Mouse (Mus musculus): Measurements from ENCODE around the gene Kcnq1. TPM values are rescaled to one million over a fixed set of nuclear protein-coding genes. Genes with fewer than 3 reads are reported as not detected.
A peak's percentile ranks its signal among the peaks of the same experiment; 100 is the strongest.

Kcnq1 gene
- polyA plus RNA-seq, 1 experiment from 2014 or later, result 1.1 TPM

- Histone ChIP-seq H3K9me3 (ENCODE audit: control insufficient read depth, low read length) (no peaks in the 10 kb centered on the region), H3K4me1 (ENCODE audit: control insufficient read depth, insufficient read depth, low read length) (no peaks in the 10 kb centered on the region), H3K4me2 (no peak overlapping the region), H3K4me3 (ENCODE audit: low read depth, low read length) (no peak overlapping the region), H3K36me3 (ENCODE audit: control insufficient read depth, insufficient read depth, low read length) (0 out of 2 replicates have a peak, but pooled peaks cover 2% of the 10 kb centered on the region), H3K9ac (ENCODE audit: low read length) (no peak overlapping the region), H3K27ac (ENCODE audit: low read depth, low read length) (no peak overlapping the region), H3K27me3 (ENCODE audit: control insufficient read depth, insufficient read depth, low read length) (no peaks in the 10 kb centered on the region)
- 91% methylated on average over 7 of the region's 7 CpGs for WGBS
- ATAC-seq (ENCODE audit: low FRiP score) (no peak), DNase-seq (ENCODE audit: low spot score, missing footprints) (no peak)
Measured at GRCm38 (mm10) chr7:143275030-143275429, 168.9 kb downstream of the Kcnq1 start.

DNA sequence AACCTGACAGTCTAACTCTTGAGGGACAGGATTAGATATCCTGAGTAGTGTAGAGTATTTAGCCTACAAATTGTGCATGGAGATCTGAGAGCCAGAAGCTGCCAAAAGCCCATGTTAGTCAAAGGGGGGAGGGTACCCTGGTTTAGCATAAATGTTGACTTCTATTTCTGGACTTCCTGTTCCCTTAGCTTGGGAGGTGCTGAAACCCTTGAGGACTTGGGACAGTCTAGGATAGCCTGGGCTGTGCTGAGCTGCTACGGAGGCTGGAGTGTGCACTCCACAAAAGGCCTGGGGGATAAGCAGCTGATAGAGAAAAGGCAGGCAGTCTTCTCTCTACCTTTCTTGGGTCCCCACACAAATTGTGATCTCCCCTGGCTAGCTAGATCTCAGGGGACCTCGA is 177.5 kb downstream of the Kcnq1 start:
- Histone ChIP-seq H3K27ac (ENCODE audit: low read depth, low read length) (no peak overlapping the region), H3K4me3 (ENCODE audit: low read depth, low read length) (no peak overlapping the region), H3K9ac (ENCODE audit: low read length) (no peak overlapping the region), H3K36me3 (ENCODE audit: control insufficient read depth, insufficient read depth, low read length) (no peaks in the 10 kb centered on the region), H3K27me3 (ENCODE audit: control insufficient read depth, insufficient read depth, low read length) (no peaks in the 10 kb centered on the region), H3K4me2 (no peak overlapping the region), H3K9me3 (ENCODE audit: control insufficient read depth, low read length) (no peaks in the 10 kb centered on the region), H3K4me1 (ENCODE audit: control insufficient read depth, insufficient read depth, low read length) (peaks cover 10% of the 10 kb centered on the region)
- ATAC-seq (ENCODE audit: low FRiP score), result no peak
- no peak for DNase-seq (ENCODE audit: low spot score, missing footprints)
- 77% methylated on average over 2 of the region's 2 CpGs for WGBS

DNA sequence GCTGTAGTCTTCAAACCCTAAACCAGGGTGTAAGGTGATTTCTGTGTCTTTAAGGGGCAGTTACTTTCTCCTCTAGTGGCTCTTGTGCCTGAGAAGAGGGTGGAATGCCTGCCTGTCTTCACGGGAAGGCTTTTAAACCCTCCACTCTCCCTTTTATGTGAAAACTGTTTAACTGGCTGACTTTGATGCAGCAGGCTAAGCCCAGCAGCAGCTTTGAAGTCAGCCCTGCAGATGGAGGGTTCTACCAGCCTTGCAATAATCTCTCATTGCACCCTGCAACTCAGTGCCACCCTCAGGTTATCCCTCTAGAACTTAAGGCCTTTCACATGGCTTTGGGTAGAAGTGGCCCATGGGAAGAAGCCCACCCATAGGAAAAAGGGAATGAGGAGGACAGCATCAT is 178.7 kb downstream of the Kcnq1 start:
- 25% methylated on average over 1 of the region's 1 CpGs for WGBS
- no peak overlapping the region for H3K4me3 ChIP-seq (ENCODE audit: low read depth, low read length)

GRCm38 (mm10) chr7:143285440-143285839 is 179.3 kb downstream of the Kcnq1 start:
- ATAC-seq (ENCODE audit: low FRiP score) (no peak), DNase-seq (ENCODE audit: low spot score, missing footprints) (no peak)
- Histone ChIP-seq H3K27ac (ENCODE audit: low read depth, low read length) (no peak overlapping the region), H3K4me3 (ENCODE audit: low read depth, low read length) (no peak overlapping the region), H3K9me3 (ENCODE audit: control insufficient read depth, low read length) (no peaks in the 10 kb centered on the region), H3K4me1 (ENCODE audit: control insufficient read depth, insufficient read depth, low read length) (peaks cover 22% of the 10 kb centered on the region), H3K4me2 (no peak overlapping the region), H3K9ac (ENCODE audit: low read length) (no peak overlapping the region), H3K27me3 (ENCODE audit: control insufficient read depth, insufficient read depth, low read length) (no peaks in the 10 kb centered on the region), H3K36me3 (ENCODE audit: control insufficient read depth, insufficient read depth, low read length) (no peaks in the 10 kb centered on the region)
- 93% methylated on average over 3 of the region's 3 CpGs for WGBS

More for the DNA sequence above, 178.7 kb downstream of the Kcnq1 start:
- no peak overlapping the region for H3K4me2 ChIP-seq
- H3K9me3 ChIP-seq (ENCODE audit: control insufficient read depth, low read length), result no peaks in the 10 kb centered on the region
- no peak overlapping the region for H3K9ac ChIP-seq (ENCODE audit: low read length)
- H3K27me3 ChIP-seq (ENCODE audit: control insufficient read depth, insufficient read depth, low read length), result no peaks in the 10 kb centered on the region
- no peak overlapping the region for H3K27ac ChIP-seq (ENCODE audit: low read depth, low read length)
- ATAC-seq (ENCODE audit: low FRiP score) (no peak), DNase-seq (ENCODE audit: low spot score, missing footprints) (no peak)
- peaks cover 18% of the 10 kb centered on the region for H3K4me1 ChIP-seq (ENCODE audit: control insufficient read depth, insufficient read depth, low read length)
- no peaks in the 10 kb centered on the region for H3K36me3 ChIP-seq (ENCODE audit: control insufficient read depth, insufficient read depth, low read length)

DNA sequence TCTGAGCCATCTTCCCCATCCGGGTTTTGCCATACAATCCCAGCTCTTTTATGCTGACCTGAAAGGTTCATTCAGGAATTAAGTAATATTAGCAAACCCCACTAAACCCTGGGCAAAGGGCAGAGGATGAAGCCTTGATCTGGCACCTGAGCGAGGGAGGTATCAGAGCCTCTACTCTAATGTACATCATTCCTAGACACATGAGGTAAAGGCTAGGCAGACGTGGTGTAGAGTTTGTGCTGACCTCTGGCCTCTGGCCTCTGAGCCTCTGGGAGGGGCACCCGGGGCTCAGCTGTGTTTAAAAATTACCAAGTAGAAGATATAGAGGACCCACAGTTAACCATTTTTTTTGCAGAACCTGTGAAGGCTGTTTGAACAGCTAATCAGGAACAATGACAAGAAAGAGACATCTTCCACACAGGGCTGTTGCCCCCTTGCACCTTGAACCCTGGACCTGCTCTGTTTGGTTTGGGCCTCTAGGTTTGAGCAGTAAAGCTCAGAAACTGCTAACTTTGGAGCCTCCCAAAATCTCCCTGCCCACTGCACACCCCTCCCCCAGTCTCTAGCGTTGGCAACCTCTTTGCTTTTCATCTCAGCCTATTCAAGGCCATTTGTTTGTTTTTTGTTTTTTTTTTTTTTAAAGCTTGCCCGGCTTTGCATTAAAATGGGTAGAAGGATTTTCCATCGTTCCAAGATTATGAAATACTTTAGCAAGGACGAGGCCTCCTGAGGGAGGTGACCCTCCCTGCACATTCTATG is 180.5 kb downstream of the Kcnq1 start:
- no peak overlapping the region for H3K4me3 ChIP-seq (ENCODE audit: low read depth, low read length)
- WGBS, result 54% methylated on average over 8 of the region's 8 CpGs
- no peak overlapping the region for H3K4me2 ChIP-seq
- no peaks in the 10 kb centered on the region for H3K36me3 ChIP-seq (ENCODE audit: control insufficient read depth, insufficient read depth, low read length)
- ATAC-seq (ENCODE audit: low FRiP score), result no peak
- H3K27me3 ChIP-seq (ENCODE audit: control insufficient read depth, insufficient read depth, low read length), result no peaks in the 10 kb centered on the region
- peaks cover 25% of the 10 kb centered on the region for H3K4me1 ChIP-seq (ENCODE audit: control insufficient read depth, insufficient read depth, low read length)
- no peak overlapping the region for H3K27ac ChIP-seq (ENCODE audit: low read depth, low read length)
- H3K9me3 ChIP-seq (ENCODE audit: control insufficient read depth, low read length), result no peaks in the 10 kb centered on the region
- no peak for DNase-seq (ENCODE audit: low spot score, missing footprints)
- H3K9ac ChIP-seq (ENCODE audit: low read length), result no peak overlapping the region

DNA sequence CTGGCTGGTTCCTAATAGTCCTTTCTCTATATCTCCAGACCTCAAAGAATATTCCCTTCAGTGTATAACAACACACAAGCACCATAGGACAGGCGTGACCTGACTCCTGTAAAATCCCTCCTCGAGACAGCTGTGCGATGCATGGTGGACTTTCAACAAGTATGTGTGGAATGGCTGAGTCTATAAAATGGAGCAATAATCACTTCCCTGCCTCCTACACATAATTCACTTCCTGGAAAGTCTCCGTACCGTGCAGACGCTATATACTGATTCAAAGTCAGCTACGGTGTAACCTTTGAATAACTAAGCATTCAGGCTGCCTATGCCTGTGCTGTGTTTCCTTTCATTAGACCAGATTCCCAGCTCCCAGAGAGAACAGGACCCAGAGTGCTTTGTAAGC is 182.0 kb downstream of the Kcnq1 start:
- WGBS, result 90% methylated on average over 7 of the region's 7 CpGs
- no peak for DNase-seq (ENCODE audit: low spot score, missing footprints)
- Histone ChIP-seq H3K9me3 (ENCODE audit: control insufficient read depth, low read length) (no peaks in the 10 kb centered on the region), H3K9ac (ENCODE audit: low read length) (no peak overlapping the region), H3K36me3 (ENCODE audit: control insufficient read depth, insufficient read depth, low read length) (no peaks in the 10 kb centered on the region), H3K27ac (ENCODE audit: low read depth, low read length) (no peak overlapping the region), H3K4me3 (ENCODE audit: low read depth, low read length) (no peak overlapping the region), H3K4me1 (ENCODE audit: control insufficient read depth, insufficient read depth, low read length) (peaks cover 25% of the 10 kb centered on the region), H3K4me2 (no peak overlapping the region), H3K27me3 (ENCODE audit: control insufficient read depth, insufficient read depth, low read length) (no peaks in the 10 kb centered on the region)
- no peak for ATAC-seq (ENCODE audit: low FRiP score)

GRCm38 (mm10) chr7:143289082-143289849 is 183.1 kb downstream of the Kcnq1 start:
- WGBS, result 74% methylated on average over 3 of the region's 3 CpGs
- no peak overlapping the region for H3K4me3 ChIP-seq (ENCODE audit: low read depth, low read length)
- H3K27me3 ChIP-seq (ENCODE audit: control insufficient read depth, insufficient read depth, low read length), result no peaks in the 10 kb centered on the region
- H3K4me2 ChIP-seq, result 0 out of 2 replicates have a peak overlapping the region, but pooled peaks have one; percentile 3
- H3K9ac ChIP-seq (ENCODE audit: low read length), result no peak overlapping the region
- ATAC-seq (ENCODE audit: low FRiP score), result no peak
- no peak overlapping the region for H3K27ac ChIP-seq (ENCODE audit: low read depth, low read length)
- H3K9me3 ChIP-seq (ENCODE audit: control insufficient read depth, low read length), result no peaks in the 10 kb centered on the region
- H3K4me1 ChIP-seq (ENCODE audit: control insufficient read depth, insufficient read depth, low read length), result peaks cover 25% of the 10 kb centered on the region
- no peaks in the 10 kb centered on the region for H3K36me3 ChIP-seq (ENCODE audit: control insufficient read depth, insufficient read depth, low read length)
- DNase-seq (ENCODE audit: low spot score, missing footprints), result no peak

DNA sequence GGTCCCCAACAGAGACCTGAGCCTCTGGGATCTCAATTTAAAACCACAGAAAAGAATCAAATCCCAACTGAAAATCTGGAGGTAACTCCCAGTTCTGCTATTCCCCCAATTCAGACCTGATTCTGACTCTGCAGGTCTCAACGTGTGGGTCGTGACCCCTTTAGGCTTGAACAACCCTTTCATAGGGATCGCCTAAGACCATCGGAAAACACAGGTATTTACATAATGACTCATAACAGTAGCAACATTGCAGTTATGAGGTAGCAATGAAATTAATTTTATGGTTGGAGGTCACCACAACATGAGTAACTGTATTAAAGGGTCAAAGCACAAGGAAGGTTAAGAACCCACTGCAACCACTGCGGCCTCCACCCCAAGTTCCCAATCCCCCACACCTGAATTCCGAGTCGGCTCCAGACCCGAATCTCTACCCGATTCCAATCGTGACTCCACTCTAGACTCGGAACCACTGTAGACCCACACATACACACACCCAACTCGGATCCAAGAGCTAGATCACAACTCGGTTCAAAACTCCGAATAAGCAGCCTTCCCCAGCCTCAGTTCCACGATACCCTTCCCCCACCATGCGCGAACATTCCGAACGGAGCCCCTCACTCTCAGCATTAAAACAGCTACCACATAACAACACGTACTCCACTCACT is 188.7 kb downstream of the Kcnq1 start:
- Histone ChIP-seq H3K27me3 (ENCODE audit: control insufficient read depth, insufficient read depth, low read length) (no peaks in the 10 kb centered on the region), H3K9ac (ENCODE audit: low read length) (peak overlapping the region; percentile 54), H3K36me3 (ENCODE audit: control insufficient read depth, insufficient read depth, low read length) (no peaks in the 10 kb centered on the region), H3K4me2 (peak overlapping the region; percentile 59), H3K9me3 (ENCODE audit: control insufficient read depth, low read length) (no peaks in the 10 kb centered on the region), H3K4me3 (ENCODE audit: low read depth, low read length) (peak overlapping the region; percentile 46), H3K4me1 (ENCODE audit: control insufficient read depth, insufficient read depth, low read length) (peaks cover 7% of the 10 kb centered on the region), H3K27ac (ENCODE audit: low read depth, low read length) (no peak overlapping the region)
- ATAC-seq (ENCODE audit: low FRiP score) (no peak), DNase-seq (ENCODE audit: low spot score, missing footprints) (peak; percentile 91)
- WGBS, result 48% methylated on average over 20 of the region's 20 CpGs

Data from midbrain, embryonic 11.5 days (tissue).